Mouse (Mus musculus): ENCODE results near the gene Eml4.

Gene Eml4

DNA sequence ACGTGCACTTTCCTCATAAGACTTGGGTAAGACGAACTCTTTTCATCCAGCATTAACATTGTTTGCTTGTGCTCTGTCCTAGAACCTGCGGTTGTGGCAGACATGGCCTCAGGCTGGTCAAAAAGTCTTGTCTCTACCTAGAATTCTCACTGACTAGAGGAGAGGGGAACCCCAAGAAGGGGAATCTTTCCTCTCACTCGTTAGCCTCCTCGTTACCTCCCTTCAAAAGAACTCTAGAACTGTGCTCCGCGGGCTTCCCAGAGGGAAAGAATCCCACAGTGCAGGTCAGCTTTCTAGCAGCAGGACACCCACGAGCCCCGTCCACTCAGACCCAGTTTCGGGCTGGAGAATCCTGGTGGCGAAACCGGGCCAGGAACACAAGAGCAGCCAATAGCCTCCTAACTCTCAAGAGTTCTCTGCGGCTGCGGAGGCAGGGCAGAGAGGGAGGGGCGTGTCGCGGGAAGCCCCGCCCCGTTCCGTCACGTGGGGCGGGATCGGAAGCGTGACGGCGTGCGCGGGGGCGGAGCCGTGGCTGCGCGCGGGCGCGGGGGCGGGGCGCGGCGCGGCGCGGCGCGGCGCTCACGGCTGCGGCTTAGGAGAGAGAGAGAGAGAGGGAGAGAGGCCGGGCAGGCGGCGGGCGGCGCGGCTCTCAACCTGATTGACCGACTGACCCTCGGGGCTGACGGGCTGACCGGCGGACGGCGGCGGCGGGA is at the start of gene Eml4:
Eml4 (plus strand) TSS at position 553 of the 713 bp plus-strand sequence.
- DNase-seq (ENCODE audit: low spot score in 2 of 2): peak; percentile 93 to 94

DNA sequence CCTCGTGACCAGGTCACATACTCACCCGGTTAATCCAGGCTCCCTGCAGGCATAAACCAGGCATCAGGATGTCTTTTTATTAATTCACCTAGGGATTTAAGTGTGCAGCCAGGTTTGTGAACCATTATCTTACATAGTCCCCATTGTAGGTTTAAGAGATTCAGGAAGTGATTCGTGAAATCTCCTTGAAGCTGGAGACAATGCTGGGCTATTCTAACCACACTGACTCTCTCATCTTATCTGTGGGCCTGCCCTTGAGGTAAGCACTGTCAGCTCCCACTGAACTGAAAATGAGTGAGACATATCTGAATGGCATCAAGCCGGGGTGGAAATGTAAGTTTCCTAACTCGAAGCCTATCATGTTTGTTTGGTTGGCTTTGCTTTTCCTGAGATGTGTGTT is 49.3 kb upstream of the Eml4 start:
- no peak for DNase-seq (ENCODE audit: low spot score in 2 of 2)

- no peak for DNase-seq (ENCODE audit: low spot score in 2 of 2)
These were observed 46.5 kb upstream of the Eml4 start for GRCm38 (mm10) chr17:83304089-83304822.

GRCm38 (mm10) chr17:83306964-83307640 is 43.6 kb upstream of the Eml4 start:
- no peak for DNase-seq (ENCODE audit: low spot score in 2 of 2)

- DNase-seq (ENCODE audit: low spot score in 2 of 2): no peak
These were observed 43.0 kb upstream of the Eml4 start for GRCm38 (mm10) chr17:83307641-83308296.

DNA sequence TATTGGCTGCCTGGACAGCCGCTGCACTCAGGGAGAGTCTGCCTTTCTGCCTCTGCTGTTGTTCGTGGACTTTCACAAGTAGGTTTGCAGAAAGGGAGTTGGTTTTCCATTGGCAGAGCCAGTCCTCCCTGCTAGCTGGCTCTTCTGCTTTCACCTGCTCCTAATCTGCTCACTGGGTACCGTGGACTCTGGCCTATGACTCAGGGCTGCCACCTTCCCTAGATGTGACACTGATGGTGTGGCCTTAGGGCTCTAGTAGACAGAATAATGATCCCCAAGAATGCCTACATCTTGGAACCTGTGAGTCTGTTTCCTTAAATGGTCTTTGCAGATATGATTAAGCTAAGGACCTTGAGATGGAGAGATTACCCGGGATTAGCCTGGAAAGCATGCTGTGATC is 42.3 kb upstream of the Eml4 start:
- DNase-seq (ENCODE audit: low spot score in 2 of 2): no peak

DNA sequence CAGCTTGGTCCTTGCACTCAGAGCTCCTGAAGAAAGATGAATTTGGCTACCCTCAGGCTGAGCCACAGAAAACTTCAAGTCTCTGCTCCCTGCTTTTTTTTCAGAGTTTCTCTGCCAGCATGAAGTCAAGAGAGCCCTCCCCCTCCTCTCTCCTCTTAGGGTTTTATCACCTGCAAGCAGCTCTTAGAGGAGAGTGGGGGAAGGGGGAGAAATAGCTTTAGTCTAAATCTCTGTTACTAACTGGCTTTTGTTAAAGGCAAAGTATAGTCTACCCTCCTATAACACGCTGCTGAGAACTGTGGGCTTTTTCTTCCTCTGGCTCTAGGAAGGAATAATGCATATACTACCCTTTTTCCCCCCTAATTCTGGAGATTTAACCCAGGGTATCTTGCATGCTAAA is 41.5 kb upstream of the Eml4 start:
- DNase-seq (ENCODE audit: low spot score in 2 of 2): no peak

DNA sequence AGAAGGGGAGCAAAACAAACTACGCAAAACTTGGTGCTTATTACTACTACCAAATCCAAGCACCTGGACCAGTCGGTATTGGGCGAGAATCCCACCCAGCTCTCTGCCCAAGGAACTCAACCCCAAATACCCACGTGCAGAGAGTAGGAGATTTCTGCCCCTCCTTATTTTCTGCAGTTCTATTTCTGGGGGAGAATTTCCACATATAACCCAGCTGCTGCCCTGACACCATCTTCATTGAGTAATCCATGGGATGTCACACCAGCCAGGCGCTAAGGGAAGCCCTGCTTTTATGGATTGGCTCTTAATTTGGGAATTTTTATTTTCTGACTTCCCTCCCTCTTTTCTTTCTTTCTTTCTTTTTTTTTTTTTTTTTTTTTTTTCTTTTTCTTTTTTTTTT is 38.9 kb upstream of the Eml4 start:
- no peak for DNase-seq (ENCODE audit: low spot score in 2 of 2)

- peak; percentile 72 to 78 for DNase-seq (ENCODE audit: low spot score in 2 of 2)
These were observed 38.4 kb upstream of the Eml4 start for GRCm38 (mm10) chr17:83312244-83312918.

DNA sequence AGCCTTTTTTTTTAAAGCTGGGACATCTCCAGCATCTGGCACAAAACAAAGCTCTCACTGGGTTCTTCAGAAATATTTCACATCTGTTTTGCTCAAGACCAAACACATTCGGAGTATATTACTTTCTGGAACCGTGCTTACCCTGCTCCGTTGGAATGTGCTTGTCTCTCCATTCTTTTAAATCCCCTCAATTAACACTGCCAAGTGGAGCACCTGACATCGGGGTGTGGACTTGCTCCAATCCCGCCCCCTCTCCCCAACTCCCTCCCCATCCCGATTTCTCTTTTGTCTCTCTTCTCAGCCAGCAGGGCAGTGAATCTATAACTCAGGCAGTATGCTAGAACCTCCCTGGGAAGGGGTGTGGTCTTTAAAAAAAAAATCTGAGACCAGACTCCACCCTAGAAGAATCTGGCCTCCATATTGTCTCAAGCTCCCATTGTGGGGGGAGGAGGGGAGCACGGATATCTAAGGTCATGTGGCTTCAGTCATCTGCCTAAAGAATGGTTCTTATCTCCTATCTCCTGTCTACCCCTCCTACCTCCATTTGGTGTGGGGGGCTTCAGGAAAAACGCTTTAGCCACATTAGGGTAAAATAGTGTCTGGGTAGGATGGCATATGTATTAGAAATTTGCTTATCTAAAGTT is 37.6 kb upstream of the Eml4 start:
- DNase-seq (ENCODE audit: low spot score in 2 of 2): no peak

- no peak for DNase-seq (ENCODE audit: low spot score in 2 of 2)
These were observed 35.3 kb upstream of the Eml4 start for GRCm38 (mm10) chr17:83315476-83315875.

DNA sequence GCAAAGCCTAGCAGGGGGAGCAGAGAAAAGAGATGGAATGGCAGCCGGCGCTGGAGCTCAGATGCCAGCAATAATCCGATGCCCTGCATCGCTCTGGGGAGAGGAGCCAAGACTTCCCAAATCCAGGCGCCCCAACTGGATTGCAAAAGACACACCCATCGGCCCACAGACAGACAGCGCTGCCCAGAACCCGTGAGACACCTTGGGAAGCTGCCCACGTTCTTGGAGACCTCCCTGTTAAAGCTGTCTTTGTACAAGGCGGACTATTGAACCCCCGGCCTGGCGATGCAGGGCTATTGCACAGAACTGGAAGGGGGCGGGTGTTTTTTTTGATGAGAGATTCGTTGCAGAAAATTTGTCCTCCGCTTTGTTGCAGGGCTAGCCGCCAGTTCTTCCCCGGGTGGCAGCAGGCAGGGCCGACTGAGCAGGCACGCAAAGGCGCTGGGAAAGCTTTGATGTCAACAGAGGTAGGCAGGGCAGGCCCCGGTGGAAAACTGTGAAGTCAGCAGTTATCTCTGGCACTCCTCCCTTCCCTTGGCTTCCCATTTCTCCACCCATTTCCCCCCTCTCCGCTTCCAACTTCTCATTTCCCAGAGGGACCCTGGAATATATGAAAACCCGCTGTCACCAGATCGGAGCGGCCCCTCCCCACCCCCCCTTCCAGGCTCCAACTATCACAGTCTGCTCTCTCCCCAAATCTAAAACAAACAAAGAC is 28.0 kb upstream of the Eml4 start:
- DNase-seq (ENCODE audit: low spot score in 2 of 2): no peak

DNA sequence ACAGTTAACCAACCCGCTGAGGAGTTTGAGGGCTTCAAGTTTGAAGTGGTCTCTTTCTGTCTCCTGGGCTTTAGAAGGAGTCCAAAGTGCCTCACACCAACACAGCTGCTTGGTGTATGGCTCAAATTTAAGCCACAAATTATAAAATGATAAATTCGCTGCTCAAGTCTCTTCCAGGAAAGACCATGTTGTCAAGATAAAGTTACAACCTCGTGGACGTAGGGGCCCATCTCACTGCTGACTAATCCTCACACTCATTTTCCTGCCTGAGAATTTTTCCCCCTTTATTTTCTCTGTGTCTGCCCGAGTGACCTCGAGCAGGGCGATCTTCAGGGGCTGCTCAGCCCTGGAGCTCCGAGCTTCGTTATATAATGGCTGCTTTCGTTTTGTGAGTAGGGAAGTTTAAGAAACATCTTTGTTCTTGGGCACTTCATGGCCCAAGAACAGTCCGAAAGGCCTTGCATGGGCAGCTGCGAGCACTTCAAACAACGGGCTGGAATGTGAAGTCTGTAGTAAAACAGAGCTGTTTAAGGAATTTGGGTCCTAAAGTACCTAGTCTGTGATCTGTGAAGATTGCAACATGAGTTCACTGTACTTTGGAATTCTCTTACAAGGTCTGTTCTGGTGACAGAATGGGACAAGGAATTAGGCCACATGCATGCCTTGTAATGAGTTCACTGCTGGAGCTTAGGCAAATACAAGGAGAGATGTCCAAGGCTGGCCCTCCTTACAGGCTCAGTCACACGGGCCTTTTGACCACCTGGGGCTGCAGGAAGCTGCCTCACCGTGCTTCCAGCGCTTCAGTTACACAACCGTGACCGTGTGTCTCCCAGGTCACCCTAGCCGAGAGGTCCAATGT is 27.1 kb upstream of the Eml4 start:
- DNase-seq (ENCODE audit: low spot score in 2 of 2): no peak

DNA sequence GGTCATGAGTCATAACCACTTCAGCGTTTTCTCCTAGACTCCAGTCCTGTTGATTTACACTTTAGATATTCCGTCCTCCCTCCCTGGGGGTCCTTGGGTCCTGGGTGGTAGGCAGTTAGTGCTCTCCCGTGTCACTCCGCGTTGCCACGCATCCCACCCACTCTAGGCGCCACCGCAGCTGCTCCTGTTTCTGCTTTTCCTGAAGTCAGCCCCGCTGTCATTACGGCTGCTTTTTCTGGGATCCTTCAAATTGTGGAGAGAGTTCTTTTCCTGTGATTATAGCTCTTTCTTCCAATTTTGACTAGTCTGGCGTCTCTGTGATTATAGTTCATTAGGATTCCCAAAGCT is 26.5 kb upstream of the Eml4 start:
- no peak for DNase-seq (ENCODE audit: low spot score in 2 of 2)

DNA sequence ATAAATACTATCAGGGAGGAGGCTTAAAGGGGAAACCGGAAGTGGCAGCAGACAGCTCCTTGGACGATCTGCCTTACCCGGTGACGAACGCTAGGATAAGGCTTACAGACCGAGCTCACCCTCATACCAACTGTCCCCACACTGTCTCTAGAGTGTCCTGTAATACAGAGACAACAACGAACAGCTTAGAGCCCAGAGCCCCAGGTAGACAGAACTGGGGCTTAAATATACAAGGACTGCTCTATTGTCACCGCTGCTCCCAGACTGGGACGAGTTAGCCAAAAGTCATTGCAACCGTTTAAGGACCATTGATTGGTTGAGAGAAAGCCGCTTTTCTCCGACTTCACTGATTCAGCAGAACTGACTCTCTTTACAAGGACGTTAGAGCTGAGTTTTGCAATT is 15.5 kb upstream of the Eml4 start:
- DNase-seq (ENCODE audit: low spot score in 2 of 2): no peak

DNA sequence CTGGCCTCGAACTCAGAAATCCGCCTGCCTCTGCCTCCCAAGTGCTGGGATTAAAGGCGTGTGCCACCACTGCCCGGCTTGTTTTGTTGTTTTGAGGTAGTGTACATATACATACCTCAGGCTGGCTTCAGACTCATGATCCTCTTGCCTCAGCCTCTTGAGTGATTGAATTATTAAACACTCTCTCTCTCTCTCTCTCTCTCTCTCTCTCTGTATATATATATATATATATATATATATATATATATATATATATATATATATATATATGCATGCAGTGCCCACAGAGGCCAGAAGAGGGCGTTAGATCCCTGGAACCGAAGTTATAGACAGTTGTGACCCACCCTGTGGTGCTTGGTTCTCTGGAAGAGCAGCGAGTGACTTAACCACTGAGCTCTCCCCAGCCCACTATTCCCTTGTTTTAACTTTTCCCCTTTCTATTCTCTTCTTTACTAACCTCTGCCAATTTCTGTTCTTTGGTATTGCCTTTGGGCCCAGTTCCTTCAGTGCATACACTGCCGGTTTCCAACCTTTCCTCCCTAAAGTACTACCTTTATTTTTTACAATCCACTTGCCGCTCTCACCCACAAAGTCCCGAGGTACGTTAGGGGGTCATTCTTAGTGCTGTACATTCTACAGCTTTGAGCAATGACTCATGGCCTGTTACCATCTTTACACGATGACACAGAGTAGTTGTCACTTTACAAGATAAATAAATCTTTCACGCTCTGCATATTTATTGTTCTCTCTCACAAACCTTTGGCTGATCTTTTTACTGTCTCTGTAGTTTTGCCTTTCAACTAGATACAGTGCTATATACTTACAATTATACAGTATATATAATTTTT is 13.5 kb upstream of the Eml4 start:
- DNase-seq (ENCODE audit: low spot score in 2 of 2): no peak

- DNase-seq (ENCODE audit: low spot score in 2 of 2): no peak
These were observed 11.2 kb upstream of the Eml4 start for GRCm38 (mm10) chr17:83339368-83340085.

GRCm38 (mm10) chr17:83340895-83341524 is 9.7 kb upstream of the Eml4 start:
- DNase-seq (ENCODE audit: low spot score in 2 of 2): no peak

Measured in urinary bladder, postnatal 4 days (tissue).